Mouse (Mus musculus) embryonic facial prominence, embryonic 10.5 days (tissue): ENCODE data around the gene Ppp1cc. TPM values are rescaled to one million over a fixed set of nuclear protein-coding genes. Genes with fewer than 3 reads are reported as not detected.
"Not testable (repeated sequence)": the region's sequence is repeated elsewhere in the genome, so short reads cannot be mapped to it uniquely, and the experiment has no call there.

Experiments used
- DNase-seq: peaks from one replicate; pipeline ENCODE4 v3.0.0-alpha.2; 2017; ENCODE audit warnings: low spot score
- H3K27ac ChIP-seq: fragments of 300-500 bp; sonication (generic); replicated peaks from 2 replicates; pipeline ENCODE4 v1.5.1; 2016; ENCODE audit warnings: mild to moderate bottlenecking
- H3K27me3 ChIP-seq: fragments of 300-500 bp; sonication (generic); replicated peaks from 2 replicates; pipeline ENCODE4 v1.6.1; 2016; ENCODE audit warnings: low read depth, mild to moderate bottlenecking; ENCODE audit not compliant: poor library complexity, severe bottlenecking
- H3K36me3 ChIP-seq: fragments of 300-500 bp; sonication (generic); replicated peaks from 2 replicates; pipeline ENCODE4 v1.6.1; 2016; ENCODE audit warnings: mild to moderate bottlenecking, moderate library complexity
- H3K4me1 ChIP-seq: fragments of 300-500 bp; sonication (generic); 2 replicates; pipeline ENCODE4 v1.6.1; 2016
- H3K4me3 ChIP-seq: fragments of 300-500 bp; sonication (generic); 2 replicates; pipeline ENCODE4 v1.5.1; 2016; ENCODE audit warnings: mild to moderate bottlenecking, moderate library complexity
- H3K9me3 ChIP-seq: fragments of 300-500 bp; sonication (generic); 2 replicates; pipeline ENCODE4 v1.6.1; 2016; ENCODE audit warnings: mild to moderate bottlenecking
- WGBS: fragments of 180-500 bp; shearing (Covaris S2); methylation state at CpG from one replicate; pipeline ENCODE4 v1.1.7; 2016; 5-methylcytosine and 5-hydroxymethylcytosine counted together
- polyA plus RNA-seq: library from polyadenylated mRNA; unstranded; fragments of >200 nt; fragmentation: Nextera tagmentation; extraction: Ambion mirVana; gene quantifications from 2 replicates; pipeline ENCODE4 v1.2.1, GENCODE M21; 2016

Ppp1cc gene
- polyA plus RNA-seq, 1 experiment from 2014 or later, result 296 TPM

DNA sequence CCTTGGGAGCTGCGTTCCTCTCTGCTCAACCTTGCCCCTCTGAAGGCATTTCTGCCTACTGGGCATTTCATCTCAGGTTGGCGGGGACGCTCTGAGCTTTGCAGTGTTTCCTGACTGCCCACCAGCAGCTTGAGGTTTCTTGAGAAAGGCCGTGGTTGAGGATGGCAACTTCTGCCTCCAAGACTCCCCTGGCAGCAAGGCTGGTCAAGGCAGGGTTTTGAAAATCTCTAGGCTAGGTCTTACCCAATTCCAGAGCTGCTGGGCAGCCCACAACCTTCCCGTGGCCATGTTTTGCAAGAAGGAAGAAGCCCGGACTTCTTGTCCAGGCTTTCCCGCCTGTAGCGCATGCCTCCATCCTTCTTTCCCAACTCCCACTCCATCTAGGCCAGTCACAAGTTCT lies 52.8 kb downstream of the Ppp1cc start:
- H3K4me3 ChIP-seq, result peak overlapping the region; percentile 60; the same call in 1 of the 2 replicates

DNA sequence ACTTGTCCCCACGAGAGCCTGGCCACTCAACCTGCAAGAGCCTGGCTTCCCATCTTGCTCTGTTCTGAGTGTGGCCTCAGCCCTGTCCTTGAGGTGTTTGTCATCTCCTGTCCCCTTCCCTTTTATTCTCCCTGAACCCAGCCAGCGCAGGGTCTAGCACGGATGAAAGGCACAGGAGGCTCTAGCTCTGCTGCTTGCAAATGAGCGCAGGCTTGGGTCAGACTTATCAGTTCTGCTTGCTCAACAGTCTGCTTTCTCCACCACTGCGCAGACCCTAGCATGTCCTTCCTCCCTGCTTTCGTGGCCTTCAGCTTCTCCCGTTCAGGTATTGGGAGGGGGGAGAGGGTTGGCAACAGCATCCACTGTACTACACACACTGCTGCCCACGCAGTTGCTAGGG lies 54.0 kb downstream of the Ppp1cc start:
- H3K4me3 ChIP-seq, result 0 out of 2 replicates have a peak overlapping the region, but pooled peaks have one; percentile 11
- no peaks in the 10 kb centered on the region for H3K27me3 ChIP-seq
- no peaks in the 10 kb centered on the region for H3K9me3 ChIP-seq
- 91% methylated on average over 8 of the region's 8 CpGs for WGBS
- no peak overlapping the region for H3K27ac ChIP-seq
- no peak for DNase-seq
- peaks cover 27% of the 10 kb centered on the region for H3K4me1 ChIP-seq
- peaks cover 21% of the 10 kb centered on the region for H3K36me3 ChIP-seq

More for the DNA sequence above, 52.8 kb downstream of the Ppp1cc start:
- peak overlapping the region; percentile 26; the same call in 1 of the 2 replicates for H3K27ac ChIP-seq
- peaks cover 27% of the 10 kb centered on the region for H3K4me1 ChIP-seq
- no peaks in the 10 kb centered on the region for H3K27me3 ChIP-seq
- no peaks in the 10 kb centered on the region for H3K9me3 ChIP-seq
- WGBS, result 96% methylated on average over 8 of the region's 8 CpGs
- no peak for DNase-seq
- peaks cover 10% of the 10 kb centered on the region; the same call in 1 of the 2 replicates for H3K36me3 ChIP-seq

DNA sequence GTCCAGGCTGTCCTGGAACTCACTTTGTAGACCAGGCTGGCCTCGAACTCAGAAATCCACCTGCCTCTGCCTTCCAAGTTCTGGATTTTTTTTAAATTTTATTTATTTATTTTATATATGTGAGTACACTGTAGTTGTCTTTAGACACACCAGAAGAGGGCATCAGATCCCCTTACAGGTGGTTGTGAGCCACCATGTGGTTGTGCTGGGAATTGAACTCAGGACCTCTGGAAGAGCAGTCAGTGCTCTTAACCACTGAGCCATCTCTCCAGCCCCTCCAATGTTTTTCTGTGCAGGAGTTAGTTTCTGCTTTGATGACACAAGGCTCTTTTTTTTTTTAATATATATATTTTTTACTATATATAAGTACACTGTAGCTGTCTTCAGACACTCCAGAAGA lies 54.7 kb downstream of the Ppp1cc start:
- not testable (repeated sequence) for H3K27ac ChIP-seq, DNase-seq, H3K9me3 ChIP-seq, H3K4me3 ChIP-seq, H3K27me3 ChIP-seq
- Histone ChIP-seq H3K4me1 (peaks cover 27% of the 10 kb centered on the region), H3K36me3 (peaks cover 27% of the 10 kb centered on the region)
- 97% methylated on average over 1 of the region's 1 CpGs for WGBS

DNA sequence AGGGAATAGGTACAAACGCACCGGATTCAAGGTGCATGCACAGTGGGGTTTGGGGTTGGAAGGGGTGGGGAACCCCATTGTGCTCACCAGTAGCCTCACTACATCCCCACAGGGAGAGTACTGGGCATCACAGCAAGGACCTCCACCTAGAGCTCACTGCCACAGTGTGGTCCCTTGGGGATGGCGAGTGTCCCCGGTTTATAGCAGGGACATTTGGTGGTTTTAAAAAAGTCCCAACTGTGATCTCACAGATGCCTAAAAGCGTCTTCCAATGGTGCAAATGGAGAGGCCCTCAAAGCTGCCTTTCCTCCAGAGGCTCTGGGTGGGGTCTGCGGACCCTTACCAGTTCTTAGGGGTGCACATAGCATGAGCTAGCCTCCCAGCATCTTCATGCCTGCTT lies 55.8 kb downstream of the Ppp1cc start:
- peaks cover 22% of the 10 kb centered on the region for H3K4me1 ChIP-seq
- peaks cover 30% of the 10 kb centered on the region for H3K36me3 ChIP-seq
- H3K27me3 ChIP-seq, result no peaks in the 10 kb centered on the region
- H3K27ac ChIP-seq, result no peak overlapping the region
- no peak overlapping the region for H3K4me3 ChIP-seq
- 89% methylated on average over 6 of the region's 6 CpGs for WGBS
- no peaks in the 10 kb centered on the region for H3K9me3 ChIP-seq
- DNase-seq, result no peak

DNA sequence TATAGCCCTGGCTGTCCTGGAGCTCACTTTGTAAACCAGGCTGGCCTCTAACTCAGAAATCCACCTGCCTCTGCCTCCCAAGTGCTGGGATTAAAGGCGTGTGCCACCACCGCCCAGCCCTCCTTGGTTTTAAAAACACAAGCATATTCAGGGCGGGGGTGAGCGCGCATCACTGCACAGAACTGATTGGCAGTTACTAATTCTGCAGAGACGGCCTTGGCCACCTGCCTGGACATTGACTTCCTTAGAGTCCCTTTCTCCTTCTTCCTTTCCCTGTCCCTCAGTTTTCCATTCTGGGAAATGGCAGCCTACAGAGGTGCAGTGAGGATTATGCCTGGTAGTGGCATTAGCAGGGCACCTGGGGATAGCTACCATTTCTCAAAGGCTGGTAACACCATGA lies 59.6 kb downstream of the Ppp1cc start:
- no peaks in the 10 kb centered on the region for H3K27me3 ChIP-seq
- DNase-seq, result no peak
- H3K9me3 ChIP-seq, result no peaks in the 10 kb centered on the region
- WGBS, result 89% methylated on average over 6 of the region's 6 CpGs
- H3K27ac ChIP-seq, result no peak overlapping the region
- H3K4me1 ChIP-seq, result peaks cover 29% of the 10 kb centered on the region
- H3K4me3 ChIP-seq, result no peak overlapping the region
- H3K36me3 ChIP-seq, result peaks cover 42% of the 10 kb centered on the region

DNA sequence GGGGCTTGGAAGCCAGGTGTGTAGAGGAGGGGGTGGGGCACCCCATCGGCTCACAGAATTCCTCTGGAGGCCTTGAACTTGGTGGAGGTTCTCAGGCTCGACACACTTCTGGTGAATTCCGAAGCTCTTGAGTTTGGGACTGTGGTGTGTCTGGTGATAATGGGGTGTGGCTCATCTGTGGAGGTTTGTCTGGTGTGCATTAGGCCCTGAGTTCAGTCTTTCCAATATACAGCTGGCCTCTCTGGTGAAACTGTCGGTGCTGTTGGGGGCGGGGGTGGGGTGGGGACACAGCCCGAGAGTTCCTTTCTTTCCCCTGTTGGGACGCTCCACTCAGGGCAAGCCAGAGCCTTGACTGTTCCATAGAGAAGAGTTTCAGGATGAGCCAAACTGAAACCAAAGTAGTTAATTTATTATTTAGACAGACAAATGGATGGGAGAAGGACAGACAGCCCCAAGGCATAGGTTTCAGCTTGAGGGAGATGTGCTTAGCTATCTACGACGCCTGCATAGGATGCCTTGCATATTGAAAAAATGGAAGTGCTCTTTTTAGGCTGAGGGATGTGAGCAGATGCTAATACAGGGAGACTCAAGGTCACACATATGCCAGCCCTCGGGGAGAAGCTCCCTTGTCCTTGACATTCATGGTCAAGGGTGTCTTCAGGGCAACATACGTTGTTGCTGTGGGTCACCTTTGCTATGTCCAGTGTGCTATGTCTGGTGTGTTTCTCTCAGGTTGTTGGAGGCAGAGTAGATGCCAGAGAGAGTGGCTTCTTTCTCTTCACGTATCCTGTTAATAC lies 60.2 kb downstream of the Ppp1cc start:
- Histone ChIP-seq H3K9me3 (no peaks in the 10 kb centered on the region), H3K36me3 (peaks cover 42% of the 10 kb centered on the region), H3K4me3 (no peak overlapping the region), H3K27ac (no peak overlapping the region), H3K4me1 (peaks cover 33% of the 10 kb centered on the region), H3K27me3 (no peaks in the 10 kb centered on the region)
- WGBS, result 85% methylated on average over 12 of the region's 12 CpGs
- no peak for DNase-seq

DNA sequence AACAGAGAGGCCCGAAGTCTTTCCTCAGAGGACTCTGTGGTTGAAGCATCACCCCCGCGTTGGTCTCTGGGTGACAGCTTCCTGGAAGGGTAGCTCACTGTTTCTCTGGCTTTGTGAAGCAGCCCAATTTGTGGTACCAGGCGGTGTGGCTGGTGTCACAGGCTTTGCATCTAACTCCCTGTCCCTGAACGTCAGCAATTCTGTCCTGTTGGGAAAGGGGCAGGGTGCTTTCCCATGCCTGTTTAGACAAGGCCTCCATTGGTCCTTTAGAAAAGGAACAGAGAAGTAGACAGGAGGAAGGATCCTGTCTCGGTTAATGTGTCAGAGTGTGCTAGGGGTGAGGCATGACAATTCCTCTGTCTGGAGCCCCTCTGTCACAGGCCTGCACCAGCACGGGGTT lies 60.9 kb downstream of the Ppp1cc start:
- 89% methylated on average over 7 of the region's 7 CpGs for WGBS
- Histone ChIP-seq H3K27ac (no peak overlapping the region), H3K36me3 (peaks cover 42% of the 10 kb centered on the region), H3K4me1 (peaks cover 33% of the 10 kb centered on the region), H3K9me3 (no peaks in the 10 kb centered on the region), H3K4me3 (no peak overlapping the region), H3K27me3 (no peaks in the 10 kb centered on the region)
- DNase-seq, result no peak

DNA sequence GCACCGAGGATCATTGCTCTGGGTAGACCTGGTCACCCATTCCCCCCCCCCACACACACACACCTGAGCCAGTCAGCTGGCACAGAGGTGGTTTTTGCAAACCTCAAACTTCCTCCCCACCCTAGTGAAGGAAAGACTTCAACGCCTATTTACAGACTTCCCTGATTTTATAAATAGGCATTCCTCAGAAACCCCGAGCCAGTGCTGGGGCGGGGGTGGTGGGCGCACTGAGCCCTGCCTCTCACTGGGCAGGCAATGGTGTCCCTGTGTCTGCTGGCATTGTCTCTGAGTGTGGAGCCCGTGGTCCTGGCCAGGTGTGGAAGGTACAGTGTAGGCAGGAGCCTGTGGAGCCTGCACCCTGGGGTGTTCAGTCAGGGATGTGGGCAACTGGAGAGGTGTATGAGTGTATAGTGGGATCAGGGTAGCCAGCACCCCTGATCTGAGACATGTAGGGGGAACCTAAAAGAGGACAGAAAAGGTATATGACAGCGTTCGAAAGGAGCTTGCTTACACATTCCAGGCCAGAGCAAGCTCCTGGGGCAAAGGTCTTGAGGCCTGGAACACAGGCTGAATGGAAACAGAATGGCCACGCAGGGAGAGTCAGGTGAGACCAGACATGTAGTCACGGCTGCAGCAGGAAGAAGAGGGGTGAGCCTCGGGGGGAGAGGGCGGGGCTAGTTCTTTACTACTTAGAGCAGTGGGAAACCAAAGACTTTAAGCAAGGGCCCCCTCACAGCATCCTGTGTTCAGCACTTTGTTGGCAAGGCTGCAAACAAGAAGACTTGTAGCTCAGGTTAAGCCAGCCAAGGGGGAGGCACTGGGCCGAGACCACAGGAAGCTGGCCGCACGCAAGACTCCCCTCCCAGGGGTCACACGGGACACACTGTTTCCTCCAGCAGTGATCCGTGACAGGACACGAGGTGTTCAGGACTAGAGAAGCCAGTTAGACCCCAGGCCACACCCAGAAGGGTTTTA lies 61.9 kb downstream of the Ppp1cc start:
- no peak overlapping the region for H3K4me3 ChIP-seq
- H3K36me3 ChIP-seq, result peaks cover 42% of the 10 kb centered on the region
- no peaks in the 10 kb centered on the region for H3K9me3 ChIP-seq
- no peak overlapping the region for H3K27ac ChIP-seq
- whole genome bisulfite sequencing, result 69% methylated on average over 18 of the region's 18 CpGs
- peaks cover 38% of the 10 kb centered on the region for H3K4me1 ChIP-seq
- DNase-seq, result peak; percentile 16
- H3K27me3 ChIP-seq, result no peaks in the 10 kb centered on the region

DNA sequence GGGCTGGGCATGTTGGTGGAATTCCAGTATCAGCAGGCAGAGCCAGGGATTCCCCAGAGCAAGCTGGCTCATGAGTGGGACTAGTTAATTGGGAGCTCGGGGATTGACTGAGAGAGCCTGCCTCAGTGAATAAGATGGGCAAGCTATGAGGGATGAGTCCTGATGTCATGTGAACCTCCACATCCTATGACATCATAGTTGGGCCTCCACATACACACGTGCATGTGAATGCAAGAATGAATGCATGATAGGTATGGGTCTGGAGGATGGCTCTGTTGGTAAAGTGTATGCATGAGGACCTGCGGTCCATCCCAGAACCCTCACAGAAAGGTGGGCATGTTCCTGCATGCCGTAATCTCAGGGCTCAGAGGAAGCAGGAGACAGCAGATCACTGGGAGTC lies 63.0 kb downstream of the Ppp1cc start:
- peaks cover 40% of the 10 kb centered on the region for H3K36me3 ChIP-seq
- WGBS, result 90% methylated on average over 4 of the region's 4 CpGs
- H3K9me3 ChIP-seq, result no peaks in the 10 kb centered on the region
- H3K4me3 ChIP-seq, result no peak overlapping the region
- no peak overlapping the region for H3K27ac ChIP-seq
- no peaks in the 10 kb centered on the region for H3K27me3 ChIP-seq
- H3K4me1 ChIP-seq, result peaks cover 44% of the 10 kb centered on the region
- no peak for DNase-seq

DNA sequence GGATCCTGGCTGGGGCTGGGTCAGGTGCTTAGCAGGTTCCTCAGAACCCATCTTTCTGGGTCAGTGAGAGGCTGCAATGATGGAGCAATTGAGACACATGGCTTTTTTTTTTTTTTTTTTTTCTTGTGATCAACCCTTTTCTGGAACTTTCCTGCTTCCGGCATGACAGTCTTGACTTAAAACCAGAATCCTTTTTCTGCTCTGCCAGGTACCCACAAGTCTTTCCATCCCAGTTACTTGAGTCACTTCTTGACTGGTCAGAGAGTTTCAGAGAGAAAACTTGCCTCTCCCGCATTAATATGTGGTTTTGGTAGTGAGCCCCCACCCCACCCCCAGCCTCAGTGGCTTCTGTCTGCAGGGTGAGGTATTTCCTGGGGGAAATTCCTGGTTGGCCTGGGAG lies 66.2 kb downstream of the Ppp1cc start:
- H3K4me3 ChIP-seq, result no peak overlapping the region
- WGBS, result 92% methylated on average over 2 of the region's 2 CpGs
- H3K27me3 ChIP-seq, result no peaks in the 10 kb centered on the region
- no peak for DNase-seq
- H3K27ac ChIP-seq, result no peak overlapping the region
- H3K4me1 ChIP-seq, result peaks cover 44% of the 10 kb centered on the region
- 0 out of 2 replicates have a peak, but pooled peaks cover 3% of the 10 kb centered on the region for H3K9me3 ChIP-seq
- peaks cover 31% of the 10 kb centered on the region for H3K36me3 ChIP-seq
